Mouse (Mus musculus) lung, postnatal 0 days (tissue): ENCODE results near the gene Olfr461.

Source experiments
- CTCF ChIP-seq: IDR thresholded peaks from 2 replicates; pipeline ENCODE4 v1.5.1; 2016; ENCODE audit warnings: antibody characterized with exemption, mild to moderate bottlenecking
- EP300 ChIP-seq: IDR thresholded peaks from 2 replicates; pipeline ENCODE4 v1.6.1; 2016; ENCODE audit warnings: antibody characterized with exemption, mild to moderate bottlenecking, control low read depth

DNA sequence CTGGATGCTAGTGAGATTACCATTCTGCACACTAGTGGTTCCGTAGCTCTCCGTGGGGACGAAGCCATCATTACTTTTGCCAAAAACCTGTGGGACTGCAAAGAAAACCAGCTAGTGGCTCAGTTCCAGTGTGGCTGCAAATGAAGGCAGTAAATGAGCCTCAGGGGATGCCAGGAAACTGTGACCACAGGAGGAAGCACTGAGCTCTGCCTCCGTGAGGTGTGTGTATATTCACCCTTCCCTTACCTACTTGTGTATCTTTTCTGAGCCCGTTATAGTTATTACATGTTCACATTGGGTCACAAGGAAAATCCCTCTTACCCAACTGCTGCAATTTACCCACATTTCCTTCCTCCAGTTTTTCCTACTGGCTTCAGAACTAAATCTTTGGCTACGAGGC lies 29.5 kb upstream of the Olfr461 start:
- TF ChIP-seq CTCF (no peak), EP300 (no peak)
